Mouse (Mus musculus): ENCODE measurements around the gene Sfta2. TPM values are rescaled to one million over a fixed set of nuclear protein-coding genes. Genes with fewer than 3 reads are reported as not detected.

Gene Sfta2
- 250 TPM for polyA plus RNA-seq (2014; fragmentation: Illumina TruSeq; extraction: RNeasy Lipid Tissue Mini Kit (QIAGEN cat#74804); ENCODE audit: insufficient read depth, low read depth, low replicate concordance)

GRCm38 (mm10) chr17:35601249-35601648, at the start of gene Sfta2:
TSS of gene Sfta2 (plus strand) at chr17:35601549.

GRCm38 (mm10) chr17:35551881-35552414, 49.4 kb upstream of the Sfta2 start, which contains the start of gene Cdsn:
TSS of gene Cdsn (plus strand) at chr17:35552128.

GRCm38 (mm10) chr17:35567150-35567549, 34.2 kb upstream of the Sfta2 start, which contains the start of gene 2300002M23Rik:
TSS of gene 2300002M23Rik (plus strand) at chr17:35567450.

GRCm38 (mm10) chr17:35626537-35626936, 25.2 kb downstream of the Sfta2 start, which contains the start of gene Gm9573:
TSS of gene Gm9573 (minus strand) at chr17:35626637.

GRCm38 (mm10) chr17:35643609-35644236, 42.4 kb downstream of the Sfta2 start, which contains the start of gene Mucl3:
TSS of gene Mucl3 (minus strand) at chr17:35643695.

GRCm38 (mm10) chr17:35667334-35668065, 66.2 kb downstream of the Sfta2 start, which contains the start of gene Vars2:
TSS of gene Vars2 (minus strand) at chr17:35667592.

GRCm38 (mm10) chr17:35673416-35674035, 72.2 kb downstream of the Sfta2 start, which contains the start of gene Gtf2h4:
TSS of gene Gtf2h4 (minus strand) at chr17:35673739.

Other genes starting within 250 kb of the Sfta2 start
- 102 TPM for gene H2-Q4, start 221.9 kb upstream of the Sfta2 start, polyA plus RNA-seq (2014; fragmentation: Illumina TruSeq; extraction: RNeasy Lipid Tissue Mini Kit (QIAGEN cat#74804); ENCODE audit: insufficient read depth, low read depth, low replicate concordance)
- gene H2-Q6, start 176.7 kb upstream of the Sfta2 start, polyA plus RNA-seq (2014; fragmentation: Illumina TruSeq; extraction: RNeasy Lipid Tissue Mini Kit (QIAGEN cat#74804); ENCODE audit: insufficient read depth, low read depth, low replicate concordance), result 56.1 TPM
- 95.6 TPM for gene H2-Q7, start 162.4 kb upstream of the Sfta2 start, polyA plus RNA-seq (2014; fragmentation: Illumina TruSeq; extraction: RNeasy Lipid Tissue Mini Kit (QIAGEN cat#74804); ENCODE audit: insufficient read depth, low read depth, low replicate concordance)
- 7.1 TPM for gene H2-Q10, start 131.5 kb upstream of the Sfta2 start, polyA plus RNA-seq (2014; fragmentation: Illumina TruSeq; extraction: RNeasy Lipid Tissue Mini Kit (QIAGEN cat#74804); ENCODE audit: insufficient read depth, low read depth, low replicate concordance)
- gene Pou5f1, start 95.5 kb upstream of the Sfta2 start, polyA plus RNA-seq (2014; fragmentation: Illumina TruSeq; extraction: RNeasy Lipid Tissue Mini Kit (QIAGEN cat#74804); ENCODE audit: insufficient read depth, low read depth, low replicate concordance), result not detected
- gene Tcf19, start 84.7 kb upstream of the Sfta2 start, polyA plus RNA-seq (2014; fragmentation: Illumina TruSeq; extraction: RNeasy Lipid Tissue Mini Kit (QIAGEN cat#74804); ENCODE audit: insufficient read depth, low read depth, low replicate concordance), result 4.4 TPM
- 4.7 TPM for gene Cchcr1, start 84.4 kb upstream of the Sfta2 start, polyA plus RNA-seq (2014; fragmentation: Illumina TruSeq; extraction: RNeasy Lipid Tissue Mini Kit (QIAGEN cat#74804); ENCODE audit: insufficient read depth, low read depth, low replicate concordance)
- gene Psors1c2, start 68.3 kb upstream of the Sfta2 start, polyA plus RNA-seq (2014; fragmentation: Illumina TruSeq; extraction: RNeasy Lipid Tissue Mini Kit (QIAGEN cat#74804); ENCODE audit: insufficient read depth, low read depth, low replicate concordance), result not detected
- gene Cdsn, start 49.4 kb upstream of the Sfta2 start, polyA plus RNA-seq (2014; fragmentation: Illumina TruSeq; extraction: RNeasy Lipid Tissue Mini Kit (QIAGEN cat#74804); ENCODE audit: insufficient read depth, low read depth, low replicate concordance), result 0.30 TPM
- gene 2300002M23Rik, start 34.1 kb upstream of the Sfta2 start, polyA plus RNA-seq (2014; fragmentation: Illumina TruSeq; extraction: RNeasy Lipid Tissue Mini Kit (QIAGEN cat#74804); ENCODE audit: insufficient read depth, low read depth, low replicate concordance), result not detected
- not detected for gene Gm9573, start 25.1 kb downstream of the Sfta2 start, polyA plus RNA-seq (2014; fragmentation: Illumina TruSeq; extraction: RNeasy Lipid Tissue Mini Kit (QIAGEN cat#74804); ENCODE audit: insufficient read depth, low read depth, low replicate concordance)
- 0.20 TPM for gene Mucl3, start 42.1 kb downstream of the Sfta2 start, polyA plus RNA-seq (2014; fragmentation: Illumina TruSeq; extraction: RNeasy Lipid Tissue Mini Kit (QIAGEN cat#74804); ENCODE audit: insufficient read depth, low read depth, low replicate concordance)
- gene Vars2, start 66.0 kb downstream of the Sfta2 start, polyA plus RNA-seq (2014; fragmentation: Illumina TruSeq; extraction: RNeasy Lipid Tissue Mini Kit (QIAGEN cat#74804); ENCODE audit: insufficient read depth, low read depth, low replicate concordance), result 8.7 TPM
- 16.5 TPM for gene Gtf2h4, start 72.2 kb downstream of the Sfta2 start, polyA plus RNA-seq (2014; fragmentation: Illumina TruSeq; extraction: RNeasy Lipid Tissue Mini Kit (QIAGEN cat#74804); ENCODE audit: insufficient read depth, low read depth, low replicate concordance)
- gene Ddr1, start 103.1 kb downstream of the Sfta2 start, polyA plus RNA-seq (2014; fragmentation: Illumina TruSeq; extraction: RNeasy Lipid Tissue Mini Kit (QIAGEN cat#74804); ENCODE audit: insufficient read depth, low read depth, low replicate concordance), result 18.8 TPM
- 135 TPM for gene Ier3, start 220.1 kb downstream of the Sfta2 start, polyA plus RNA-seq (2014; fragmentation: Illumina TruSeq; extraction: RNeasy Lipid Tissue Mini Kit (QIAGEN cat#74804); ENCODE audit: insufficient read depth, low read depth, low replicate concordance)
- gene Flot1, start 221.7 kb downstream of the Sfta2 start, polyA plus RNA-seq (2014; fragmentation: Illumina TruSeq; extraction: RNeasy Lipid Tissue Mini Kit (QIAGEN cat#74804); ENCODE audit: insufficient read depth, low read depth, low replicate concordance), result 81.2 TPM
- 117 TPM for gene Tubb5, start 236.8 kb downstream of the Sfta2 start, polyA plus RNA-seq (2014; fragmentation: Illumina TruSeq; extraction: RNeasy Lipid Tissue Mini Kit (QIAGEN cat#74804); ENCODE audit: insufficient read depth, low read depth, low replicate concordance)
- gene Mdc1, start 240.0 kb downstream of the Sfta2 start, polyA plus RNA-seq (2014; fragmentation: Illumina TruSeq; extraction: RNeasy Lipid Tissue Mini Kit (QIAGEN cat#74804); ENCODE audit: insufficient read depth, low read depth, low replicate concordance), result 4.5 TPM

All from lung, adult 10 weeks (tissue).